Mouse (Mus musculus): Measurements from ENCODE around the gene Clspn. TPM values are rescaled to one million over a fixed set of nuclear protein-coding genes. Genes with fewer than 3 reads are reported as not detected.
A peak's percentile ranks its signal among the peaks of the same experiment; 100 is the strongest.

Gene Clspn
- total RNA-seq (2012; rRNA removed) (42.0 and 46.9 TPM in 2 replicates), polyA plus RNA-seq (2012; ENCODE audit: insufficient read depth in 1 of 2, insufficient read length in 2 of 2, low read depth in 1 of 2, low replicate concordance in 2 of 2, missing spikeins in 1 of 2) (100 to 1,000 TPM in 1 of 2 experiments, 10 to 100 TPM in 1; 64.0 to 618 TPM)

DNA sequence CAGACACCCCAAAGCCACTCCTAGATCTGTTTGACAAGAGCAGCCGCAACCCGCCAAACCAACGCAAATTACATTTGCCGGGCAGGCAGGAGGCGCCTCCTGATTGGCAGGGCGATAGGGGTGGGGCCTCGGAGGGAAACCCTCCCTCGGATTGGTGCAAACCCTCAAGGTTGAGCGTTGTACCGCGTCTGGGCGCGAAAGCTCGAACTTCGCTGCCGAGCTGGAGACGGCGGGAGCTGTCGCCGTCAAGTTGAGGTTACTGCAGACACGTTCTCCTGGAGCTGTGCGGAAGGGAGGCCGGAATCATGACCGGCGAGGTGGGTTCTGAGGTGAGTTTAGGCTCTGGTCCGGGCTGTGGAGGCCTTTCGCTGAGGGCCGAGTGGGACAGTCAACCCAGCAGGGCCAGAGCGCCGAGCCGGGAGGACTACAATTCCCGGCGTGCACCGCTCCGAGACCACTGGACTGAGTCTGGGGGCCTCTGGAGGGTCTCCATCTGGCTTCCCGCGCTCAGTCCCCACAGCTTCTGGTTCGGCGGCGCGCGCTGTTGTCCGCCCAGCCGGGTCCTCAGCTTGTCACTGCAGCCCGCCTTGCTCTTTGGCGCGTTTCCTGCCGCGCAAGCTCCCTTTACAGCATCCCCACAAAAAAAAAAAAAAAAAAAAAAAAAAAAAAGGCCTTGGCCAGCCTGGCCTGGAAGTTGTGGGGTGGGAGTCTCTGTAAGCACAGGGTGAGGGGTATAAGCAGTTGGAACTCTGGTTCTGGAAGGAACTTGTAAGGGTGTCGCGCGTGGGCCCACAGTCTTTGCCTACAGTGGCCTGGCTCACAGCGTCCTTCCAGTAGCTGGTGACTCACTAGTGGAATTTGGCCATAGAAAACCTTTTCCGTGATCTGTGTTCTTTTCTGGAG is at the start of gene Clspn:
TSS of gene Clspn (plus strand) at position 127 of the 903 bp plus-strand sequence.
- no peaks in the 10 kb centered on the region for H3K9me3 ChIP-seq (replicated peaks; ENCODE audit: insufficient read depth, low read length)
- peak within 1 kb of the TSS; percentile 88 for H3K9ac ChIP-seq (ENCODE audit: control insufficient read depth, low read depth, low read length, poor library complexity, severe bottlenecking)
- H3K79me2 ChIP-seq (ENCODE audit: control insufficient read depth, insufficient read depth, low read length, poor library complexity), result peaks cover 20% of the 10 kb centered on the region
- peak; percentile 98 for DNase-seq (ENCODE audit: low read depth, low spot score)
- H3K4me3 ChIP-seq (ENCODE audit: control insufficient read depth in 1 of 2, insufficient read depth in 1 of 2, low read depth in 2 of 2, low read length in 2 of 2), result peak within 1 kb of the TSS; percentile 61 to 85
- peaks cover 0 to 10% of the 10 kb centered on the region in 2 experiments; a peak in 3 of 4 replicates for H3K4me1 ChIP-seq (ENCODE audit: control insufficient read depth in 1 of 2, insufficient read depth in 2 of 2, low read length in 2 of 2)
- peak within 1 kb of the TSS; percentile 81 for H3K27ac ChIP-seq (ENCODE audit: control insufficient read depth, low read depth, low read length)
- no peaks in the 10 kb centered on the region for H3K27me3 ChIP-seq (ENCODE audit: control insufficient read depth in 1 of 2, insufficient read depth in 2 of 2, low read length in 2 of 2)
- H3K36me3 ChIP-seq (ENCODE audit: control insufficient read depth in 1 of 2, insufficient read depth in 2 of 2, low read length in 2 of 2), result peaks cover 5 to 30% of the 10 kb centered on the region in 2 experiments; a peak in 3 of 4 replicates
- TF ChIP-seq SIN3A (IDR thresholded peaks at IDR 0.05; ENCODE audit: low read length) (peak; percentile 93), MEF2A (IDR thresholded peaks at IDR 0.05; ENCODE audit: extremely low read depth, insufficient replicate concordance, low read depth, low read length, poor library complexity, severe bottlenecking) (no peak), JUND (IDR thresholded peaks at IDR 0.05; ENCODE audit: low read depth, low read length) (no peak), POLR2AphosphoS5 (IDR thresholded peaks at IDR 0.05; ENCODE audit: borderline replicate concordance, low read depth, low read length) (peak; percentile 60; the same call in 1 of the 2 replicates), RAD21 (IDR thresholded peaks at IDR 0.05; ENCODE audit: low read depth, low read length) (no peak), KAT2A (conservative IDR thresholded peaks at IDR 0.05; ENCODE audit: low read depth, low read length) (no peak), ZC3H11A (IDR thresholded peaks at IDR 0.05; ENCODE audit: low read depth, low read length) (no peak), ZMIZ1 (IDR thresholded peaks at IDR 0.05; ENCODE audit: low read depth, low read length) (peak; percentile 76), MXI1 (IDR thresholded peaks at IDR 0.05; ENCODE audit: low read depth, low read length) (peak; percentile 84), NELFE (IDR thresholded peaks at IDR 0.05; ENCODE audit: low read depth, low read length) (peak; percentile 90), HCFC1 (IDR thresholded peaks at IDR 0.05; ENCODE audit: low read depth, low read length) (peak; percentile 84), ETS1 (IDR thresholded peaks at IDR 0.05; ENCODE audit: low read depth, low read length) (no peak), ELF1 (IDR thresholded peaks at IDR 0.05; ENCODE audit: low read depth, low read length) (no peak), MYC (IDR thresholded peaks at IDR 0.05; ENCODE audit: low read depth, low read length) (no peak), TBP (IDR thresholded peaks at IDR 0.05; ENCODE audit: low read depth, low read length) (peak; percentile 58; the same call in 1 of the 2 replicates), POLR2A (IDR thresholded peaks at IDR 0.05; ENCODE audit: control insufficient read depth in 1 of 2, insufficient read depth in 1 of 2, low read depth in 1 of 2, low read length in 2 of 2, poor library complexity in 1 of 2) (peak; percentile 81 to 97), MAX (IDR thresholded peaks at IDR 0.05; ENCODE audit: low read length) (no peak; the same call in 1 of the 2 replicates), E2F4 (IDR thresholded peaks at IDR 0.05; ENCODE audit: borderline replicate concordance, low read depth, low read length) (peak; percentile 97), UBTF (IDR thresholded peaks at IDR 0.05; ENCODE audit: borderline replicate concordance, insufficient read depth, low read depth, low read length) (no peak), ZKSCAN1 (IDR thresholded peaks at IDR 0.05; ENCODE audit: low read depth, low read length) (no peak), RCOR1 (IDR thresholded peaks at IDR 0.05; ENCODE audit: low read depth, low read length) (0 out of 2 replicates have a peak, but pooled peaks have one; percentile 3), GABPA (IDR thresholded peaks at IDR 0.05; ENCODE audit: low read depth, low read length) (no peak), CHD2 (IDR thresholded peaks at IDR 0.05; ENCODE audit: low read length) (no peak), SMC3 (IDR thresholded peaks at IDR 0.05; ENCODE audit: low read depth, low read length) (no peak), USF1 (IDR thresholded peaks at IDR 0.05; ENCODE audit: low read depth, low read length) (no peak), CTCF (IDR thresholded peaks at IDR 0.05 in 2 of 3, conservative IDR thresholded peaks at IDR 0.05 in 1 of 3; ENCODE audit: control insufficient read depth in 1 of 3, insufficient read depth in 1 of 3, low read depth in 2 of 3, low read length in 3 of 3, poor library complexity in 1 of 3, severe bottlenecking in 1 of 3) (no peak), BHLHE40 (IDR thresholded peaks at IDR 0.05; ENCODE audit: borderline replicate concordance, low read depth, low read length) (no peak), TAL1 (IDR thresholded peaks at IDR 0.05; ENCODE audit: low read length) (no peak), MYB (IDR thresholded peaks at IDR 0.05; ENCODE audit: low read depth, low read length) (no peak), GATA1 (IDR thresholded peaks at IDR 0.05; ENCODE audit: low read depth, low read length) (no peak), TCF12 (IDR thresholded peaks at IDR 0.05; ENCODE audit: low read depth, low read length) (0 out of 2 replicates have a peak, but pooled peaks have one; percentile 17), MAZ (IDR thresholded peaks at IDR 0.05; ENCODE audit: low read depth, low read length) (no peak), USF2 (IDR thresholded peaks at IDR 0.05; ENCODE audit: borderline replicate concordance in 1 of 2, insufficient read depth in 1 of 2, low read depth in 1 of 2, low read length in 2 of 2) (no peak), EP300 (IDR thresholded peaks at IDR 0.05; ENCODE audit: low read depth in 1 of 2, low read length in 2 of 2) (no peak), CHD1 (IDR thresholded peaks at IDR 0.05; ENCODE audit: low read depth, low read length) (no peak)

All from MEL (cell line).